Comparison of ENCODE assay signal across 8 mouse cellular contexts in the genomic region with DNA sequence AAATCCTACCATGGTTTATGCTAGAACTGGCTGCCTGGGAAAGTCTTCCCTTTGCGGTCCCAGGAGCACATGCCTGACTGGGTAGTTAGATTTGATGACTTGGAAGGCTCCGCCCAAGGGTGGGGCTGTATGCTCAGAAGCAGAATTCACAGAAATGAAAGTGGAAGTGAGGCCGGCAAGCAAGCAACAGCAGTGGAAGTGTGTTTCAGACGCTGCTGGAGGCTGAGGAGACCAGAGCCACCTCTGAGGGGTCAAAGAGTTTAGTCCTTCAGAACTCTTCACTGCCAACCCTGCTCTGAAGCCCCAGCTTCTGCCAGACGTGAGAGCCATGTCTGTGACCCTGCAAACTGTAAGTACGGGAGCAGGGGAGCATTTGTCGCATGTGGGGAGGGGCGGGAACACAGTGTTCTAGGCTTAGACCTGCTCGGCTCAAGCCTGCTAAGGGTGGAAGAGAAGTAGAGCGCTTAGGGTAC. TPM values are rescaled to one million over a fixed set of nuclear protein-coding genes. Genes with fewer than 3 reads are reported as not detected.
DNase-seq lines count a peak whose midpoint lies in the region; ATAC-seq and TF ChIP-seq lines count a peak whose summit lies in the region.

Ifi35 (plus strand) TSS at position 134 of the 473 bp plus-strand sequence.

- no peaks in the 10 kb centered on the region for H3K27me3 ChIP-seq in C2C12 (ENCODE audit: control insufficient read depth, insufficient read depth, insufficient read length)
- no peaks in the 10 kb centered on the region for H3K27me3 ChIP-seq in erythroblast, embryonic 14.5 days (ENCODE audit: control insufficient read depth)
- H3K27me3 ChIP-seq in limb, embryonic 14.5 days (ENCODE audit: control insufficient read depth, insufficient read depth, low read length): no peaks in the 10 kb centered on the region

- peaks cover 62% of the 10 kb centered on the region for H3K79me2 ChIP-seq in C2C12 (ENCODE audit: control insufficient read depth, insufficient read depth)

- peak within 1 kb of the TSS; percentile 37 for H3K4me2 ChIP-seq in limb, embryonic 14.5 days (replicated peaks; ENCODE audit: low read depth, low read length, severe bottlenecking)

- DNase-seq in T-cell, adult 2 months (ENCODE audit: low spot score): peak; percentile 82
- DNase-seq in heart, postnatal 4 days: peak; percentile 73
- DNase-seq in limb, embryonic 14.5 days (ENCODE audit: low spot score): peak; percentile 82
- peak; percentile 69 to 72 for DNase-seq in thymus, postnatal 36 days
- DNase-seq in cerebellum, postnatal 10 days: no peak

- TF ChIP-seq POLR2A in limb, embryonic 14.5 days (IDR thresholded peaks at IDR 0.05; ENCODE audit: borderline replicate concordance, extremely low read depth, insufficient read depth, insufficient read length): 0 out of 2 replicates have a peak, but pooled peaks have one; percentile 9

- H3K9ac ChIP-seq in limb, embryonic 14.5 days (ENCODE audit: low read depth, low read length, severe bottlenecking): peak within 1 kb of the TSS; percentile 44

- H3K79me3 ChIP-seq in C2C12 (ENCODE audit: low read depth): peaks cover 29% of the 10 kb centered on the region

- H3K9me3 ChIP-seq in erythroblast, embryonic 14.5 days (ENCODE audit: control insufficient read depth, low read length): no peaks in the 10 kb centered on the region
- no peaks in the 10 kb centered on the region for H3K9me3 ChIP-seq in limb, embryonic 14.5 days (ENCODE audit: control insufficient read depth, low read length)

- 18% methylated on average over 10 of the region's 10 CpGs for WGBS in limb, embryonic 14.5 days

- H3K27ac ChIP-seq in limb, embryonic 14.5 days (replicated peaks; ENCODE audit: low read depth, low read length): no peak within 1 kb of the TSS

- peak within 1 kb of the TSS; percentile 44 for H3K4me3 ChIP-seq in C2C12 (ENCODE audit: insufficient read depth, poor library complexity, severe bottlenecking)
- H3K4me3 ChIP-seq in erythroblast, embryonic 14.5 days (replicated peaks): peak within 1 kb of the TSS; percentile 88
- peak within 1 kb of the TSS; percentile 33 for H3K4me3 ChIP-seq in limb, embryonic 14.5 days (replicated peaks; ENCODE audit: low read length)

- H3ac ChIP-seq in C2C12 (ENCODE audit: control insufficient read depth, insufficient read length, low read depth): peak within 1 kb of the TSS; percentile 52

- H3K36me3 ChIP-seq in C2C12 (ENCODE audit: control insufficient read depth, insufficient read depth): peaks cover 29% of the 10 kb centered on the region
- H3K36me3 ChIP-seq in erythroblast, embryonic 14.5 days (ENCODE audit: control insufficient read depth): peaks cover 43% of the 10 kb centered on the region
- peaks cover 26% of the 10 kb centered on the region for H3K36me3 ChIP-seq in limb, embryonic 14.5 days (ENCODE audit: control insufficient read depth, insufficient read depth, low read length)

- peak; percentile 56 for ATAC-seq in limb, embryonic 14.5 days (ENCODE audit: low FRiP score, low read depth)
- ATAC-seq in monocyte, adult 5-6 weeks (replicated peaks; ENCODE audit: insufficient number of reproducible peaks, low FRiP score, low TSS enrichment, poor library complexity, severe bottlenecking): peak; percentile 93

- H3K4me1 ChIP-seq in erythroblast, embryonic 14.5 days (ENCODE audit: control insufficient read depth): peaks cover 68% of the 10 kb centered on the region
- H3K4me1 ChIP-seq in limb, embryonic 14.5 days (ENCODE audit: control insufficient read depth, insufficient read depth, low read length): peaks cover 5% of the 10 kb centered on the region

- TF ChIP-seq CTCF in C2C12 (IDR thresholded peaks at IDR 0.05; ENCODE audit: control insufficient read depth, insufficient read depth, insufficient read length): no peak

TF ChIP-seq in C2C12, 6 proteins besides CTCF, POLR2A, EP300 and RAD21:
- TF ChIP-seq MAX (IDR thresholded peaks at IDR 0.05): peak; percentile 81
- no peak for TF ChIP-seq MYOD1 (IDR thresholded peaks at IDR 0.05; ENCODE audit: control insufficient read depth, insufficient read length, low read depth)

RNA-seq across cellular contexts. Expression of gene Ifi35, which starts in this region (rescaled TPM):
- 23.4 TPM for polyA plus RNA-seq in C2C12 (2012; fragmentation: generic; extraction: Trizol)
- 1.6 and 2.1 TPM in 2 replicates for polyA plus RNA-seq in erythroblast, embryonic 14.5 days (2012)
- total RNA-seq in heart, postnatal 4 days (2021): 10 to 100 TPM; 12.0 to 13.1 TPM
- polyA plus RNA-seq in limb, embryonic 14.5 days (2012; rRNA removed): 13.1 and 15.2 TPM in 2 replicates
- polyA plus RNA-seq in limb, embryonic 14.5 days (2014; fragmentation: Nextera tagmentation; extraction: Ambion mirVana): 16.1 and 16.7 TPM in 2 replicates
- 65.6 to 68.1 TPM (median 67.1 TPM) in 3 replicates for total RNA-seq in monocyte, adult 5-6 weeks (2017)

Comparison
In these comparisons a context has a peak if more than half of its experiments do, and no peak if none do; other contexts are left out.
1. H3K4me3 ChIP-seq: peak in every context shown above with its lines; median percentile 88 in erythroblast, embryonic 14.5 days; 44 in C2C12; 33 in limb, embryonic 14.5 days.
2. DNase-seq: peak in T-cell, adult 2 months (single experiment), heart, postnatal 4 days (single experiment), limb, embryonic 14.5 days (single experiment) and thymus, postnatal 36 days (2 of 2); none in cerebellum, postnatal 10 days (0 of 2).